Mouse (Mus musculus): ENCODE results near the gene Mmab.

Gene Mmab

DNA sequence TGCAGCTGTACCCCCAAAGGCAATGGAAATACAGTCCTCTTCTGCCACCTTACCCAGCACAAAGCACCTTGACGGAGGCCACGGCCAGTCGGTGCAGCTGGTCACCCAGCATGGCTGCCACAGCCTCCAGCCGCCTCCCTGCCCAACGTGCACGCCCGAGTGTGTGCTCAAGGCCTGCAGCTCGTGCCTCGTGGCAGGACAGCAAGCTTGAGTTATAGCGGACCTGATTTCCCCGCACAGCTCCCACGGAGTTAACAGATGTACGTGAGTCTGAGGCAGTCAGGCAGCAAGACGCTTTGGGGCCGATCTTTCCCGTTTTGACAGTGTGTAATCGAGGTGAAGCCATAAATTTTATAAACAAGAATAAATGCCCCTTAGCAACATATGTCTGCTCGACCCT lies 15.2 kb downstream of the Mmab start:
- DNase-seq (ENCODE audit: low spot score in 2 of 2), result no peak

DNA sequence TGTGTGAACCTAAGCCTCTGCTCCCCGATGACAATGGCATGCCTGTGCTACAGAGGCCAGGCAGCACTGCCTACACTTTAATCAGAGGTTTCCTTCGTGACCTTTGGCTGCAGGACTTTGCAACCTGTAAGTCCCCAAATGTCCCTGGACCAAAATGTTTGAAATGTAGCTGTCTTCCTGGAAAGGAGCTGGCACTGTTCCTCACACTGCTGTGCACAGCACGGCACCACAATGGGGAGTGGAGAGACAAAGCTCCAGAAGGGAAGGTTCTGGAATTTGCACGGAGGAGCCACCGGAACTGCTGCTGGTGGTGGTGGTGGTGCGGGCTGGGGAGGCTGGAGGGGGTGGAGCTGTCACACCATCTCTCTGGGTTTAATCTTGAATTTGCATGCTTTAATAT lies 17.1 kb downstream of the Mmab start:
- DNase-seq (ENCODE audit: low spot score in 2 of 2), result no peak

DNA sequence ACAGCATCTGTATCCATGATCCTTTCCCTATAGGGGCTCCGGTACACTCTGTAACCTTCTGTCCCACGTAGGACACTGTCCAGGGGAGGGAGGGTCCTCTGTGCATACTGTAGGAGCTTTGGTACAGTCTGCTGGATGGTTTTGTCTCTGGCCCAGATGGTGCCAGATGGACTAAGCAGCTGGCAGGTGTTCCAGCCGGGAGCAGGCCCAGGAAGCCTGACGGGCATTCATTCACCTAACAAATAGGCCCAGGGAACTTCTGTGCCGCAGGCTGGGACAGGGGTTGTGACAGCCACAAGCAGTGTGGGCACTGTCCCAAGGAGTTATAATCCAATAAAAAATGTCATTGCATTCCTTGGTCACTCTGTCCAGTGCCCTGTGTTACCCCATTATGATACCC lies 19.9 kb downstream of the Mmab start:
- no peak for DNase-seq (ENCODE audit: low spot score in 2 of 2)

DNA sequence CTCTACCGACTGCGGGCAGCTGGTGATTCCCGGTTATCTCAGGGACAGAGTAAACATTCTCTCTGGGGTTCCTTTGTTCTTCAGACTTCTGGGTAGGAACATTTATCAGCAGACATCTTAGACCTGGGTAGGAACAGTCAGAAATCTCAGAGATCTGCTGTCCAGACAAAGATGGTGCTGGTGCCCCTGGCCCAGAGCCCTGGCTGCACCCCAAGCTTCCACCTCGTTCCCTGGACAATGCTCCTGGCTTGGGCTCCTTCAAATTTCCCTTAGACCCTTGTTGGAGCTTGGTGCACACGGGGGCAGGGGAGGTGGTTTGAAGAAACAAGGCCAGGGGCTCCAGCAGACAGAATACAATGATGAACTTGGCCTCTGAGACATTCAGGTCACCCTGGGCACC lies 21.3 kb downstream of the Mmab start:
- DNase-seq (ENCODE audit: low spot score in 2 of 2), result no peak

DNA sequence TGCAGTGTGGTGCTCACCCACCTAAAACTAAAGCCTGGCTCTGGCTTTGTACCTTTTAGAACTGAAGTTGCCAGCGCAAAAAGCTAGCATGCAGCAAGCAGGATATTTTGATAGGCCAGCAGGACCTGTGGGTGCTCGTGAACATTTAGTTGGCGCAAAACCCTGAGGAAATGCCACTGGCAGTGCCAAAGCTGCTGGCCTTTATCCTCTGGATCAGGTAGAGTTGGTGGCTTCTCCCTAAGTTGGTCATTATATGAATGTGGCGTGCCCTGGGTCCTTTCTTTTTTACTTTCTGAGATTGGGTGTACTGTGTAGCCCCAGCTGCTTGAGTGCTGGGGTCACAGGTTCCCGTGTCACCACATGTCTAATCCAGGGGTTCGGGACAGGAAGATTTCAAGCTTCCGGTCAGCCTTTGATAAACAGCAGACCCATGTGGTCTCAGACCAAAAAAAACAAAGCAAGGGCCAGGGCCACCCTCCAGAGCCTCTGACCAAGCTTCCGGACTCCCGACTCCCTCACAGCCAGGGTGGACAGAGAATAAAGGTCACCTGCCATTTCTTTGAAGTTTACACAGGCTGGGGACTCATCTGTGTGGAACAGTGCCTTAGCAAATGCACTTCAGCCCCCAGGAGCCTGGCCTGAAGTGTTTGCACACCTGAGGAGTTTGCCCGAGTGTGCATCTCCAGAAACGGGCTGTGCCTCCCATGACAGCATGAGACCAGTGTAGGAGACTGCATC lies 22.1 kb downstream of the Mmab start:
- no peak for DNase-seq (ENCODE audit: low spot score in 2 of 2)

GRCm38 (mm10) chr5:114418541-114418940 lies 25.3 kb downstream of the Mmab start:
- DNase-seq (ENCODE audit: low spot score in 2 of 2), result no peak

- DNase-seq (ENCODE audit: low spot score in 2 of 2), result no peak
Measured at GRCm38 (mm10) chr5:114416855-114417254, 27.0 kb downstream of the Mmab start.

- DNase-seq (ENCODE audit: low spot score in 2 of 2), result no peak
Measured at GRCm38 (mm10) chr5:114415606-114416005, 28.3 kb downstream of the Mmab start.

GRCm38 (mm10) chr5:114413067-114413735 lies 30.7 kb downstream of the Mmab start:
- no peak for DNase-seq (ENCODE audit: low spot score in 2 of 2)

GRCm38 (mm10) chr5:114412361-114412998 lies 31.4 kb downstream of the Mmab start:
- no peak for DNase-seq (ENCODE audit: low spot score in 2 of 2)

- no peak for DNase-seq (ENCODE audit: low spot score in 2 of 2)
Measured at GRCm38 (mm10) chr5:114410429-114410828, 33.4 kb downstream of the Mmab start.

GRCm38 (mm10) chr5:114408846-114409245 lies 35.0 kb downstream of the Mmab start:
- no peak for DNase-seq (ENCODE audit: low spot score in 2 of 2)

DNA sequence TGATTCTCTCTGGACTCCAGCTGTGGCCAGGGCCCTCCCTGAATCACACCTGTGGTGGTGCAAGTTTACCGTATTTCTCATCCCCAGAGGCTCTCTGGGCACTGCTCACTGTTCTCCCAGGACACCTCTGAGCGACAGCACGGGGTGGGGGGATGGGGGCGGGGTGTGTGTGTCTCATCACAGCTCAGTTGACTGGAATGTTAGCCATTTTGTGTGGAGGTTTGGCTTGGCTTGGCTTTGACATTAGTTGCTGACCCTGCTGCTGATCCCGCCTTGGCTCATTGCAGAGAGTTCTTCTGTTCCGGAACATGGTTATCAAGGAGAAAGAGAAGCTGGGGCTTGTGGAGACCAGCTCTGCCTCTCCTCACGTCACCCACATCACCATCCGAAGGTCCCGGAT lies 36.0 kb downstream of the Mmab start:
- DNase-seq (ENCODE audit: low spot score in 2 of 2), result no peak

GRCm38 (mm10) chr5:114407269-114407668 lies 36.6 kb downstream of the Mmab start:
- no peak for DNase-seq (ENCODE audit: low spot score in 2 of 2)

GRCm38 (mm10) chr5:114406592-114406991 lies 37.3 kb downstream of the Mmab start:
- no peak for DNase-seq (ENCODE audit: low spot score in 2 of 2)

GRCm38 (mm10) chr5:114393169-114393568 lies 50.7 kb downstream of the Mmab start:
- no peak for DNase-seq (ENCODE audit: low spot score in 2 of 2)

GRCm38 (mm10) chr5:114384448-114384847 lies 59.4 kb downstream of the Mmab start:
- no peak for DNase-seq (ENCODE audit: low spot score in 2 of 2)

- peak in 1 of 2 experiments; percentile 26 for DNase-seq (ENCODE audit: low spot score in 2 of 2)
Measured at GRCm38 (mm10) chr5:114383184-114383904, 60.5 kb downstream of the Mmab start.
